In the genomic region with DNA sequence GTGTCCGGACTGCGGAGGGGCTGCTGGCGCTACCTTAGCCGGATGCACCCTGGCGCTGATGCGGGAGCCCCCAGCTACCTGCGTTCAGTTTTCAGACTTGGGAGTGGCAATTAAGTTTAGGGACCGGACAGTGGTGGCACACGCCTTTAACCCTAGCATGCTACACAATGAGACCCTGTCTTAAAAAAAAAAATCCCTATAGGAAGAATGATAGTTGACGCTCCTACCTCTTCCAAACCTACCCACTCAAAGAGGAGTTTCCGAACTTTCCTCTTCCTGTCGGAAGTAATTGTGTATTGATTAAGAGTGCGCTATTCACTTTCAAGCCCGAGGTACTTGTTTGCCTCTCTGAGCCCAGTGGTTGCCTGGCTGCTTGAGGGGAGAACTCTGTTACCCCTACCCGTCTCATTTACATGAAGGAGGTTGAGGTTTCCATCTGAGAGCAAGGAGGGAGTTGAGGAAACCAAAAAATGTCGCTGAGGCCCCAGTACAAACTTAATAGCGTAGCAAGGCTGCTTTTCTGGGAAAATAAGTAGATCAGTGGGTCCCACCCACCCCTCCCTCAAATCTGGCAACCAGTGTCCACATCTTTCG, we compare ENCODE assay signal across 8 mouse cellular contexts. TPM values are rescaled to one million over a fixed set of nuclear protein-coding genes. Genes with fewer than 3 reads are reported as not detected.
DNase-seq lines count a peak whose midpoint lies in the region; ATAC-seq and TF ChIP-seq lines count a peak whose summit lies in the region.

No protein-coding gene starts in this region.

- 6% methylated on average over 18 of the region's 18 CpGs for WGBS in heart, embryonic 14.5 days
- WGBS in liver, embryonic 16.5 days (ENCODE audit: insufficient replicate concordance), result 5% methylated on average over 18 of the region's 18 CpGs

- H3K9ac ChIP-seq in ES-Bruce4 (ENCODE audit: low read depth, poor library complexity, severe bottlenecking), result peak overlapping the region; percentile 94
- peak overlapping the region; percentile 89 for H3K9ac ChIP-seq in heart, embryonic 14.5 days (ENCODE audit: low read length)
- H3K9ac ChIP-seq in liver, embryonic 16.5 days (ENCODE audit: low read depth, low read length), result peak overlapping the region; percentile 62

- TF ChIP-seq CTCF in gastrocnemius, adult 2 months (IDR thresholded peaks at IDR 0.05), result no peak
- TF ChIP-seq CTCF in ES-Bruce4 (IDR thresholded peaks at IDR 0.05; ENCODE audit: low read depth, low read length), result no peak

- peak overlapping the region; percentile 96 for H3K27ac ChIP-seq in gastrocnemius, adult 2 months
- H3K27ac ChIP-seq in ES-Bruce4 (ENCODE audit: insufficient read depth, low read length), result no peak overlapping the region
- peak overlapping the region; percentile 73 to 88; a peak in 3 of 4 replicates for H3K27ac ChIP-seq in heart, embryonic 14.5 days (replicated peaks in 1 of 2; ENCODE audit: control insufficient read depth in 1 of 2, insufficient read depth in 1 of 2, low read depth in 2 of 2, low read length in 2 of 2)
- H3K27ac ChIP-seq in liver, embryonic 16.5 days (ENCODE audit: low read length), result no peak overlapping the region; the same call in 1 of the 2 replicates

- no peaks in the 10 kb centered on the region for H3K27me3 ChIP-seq in ES-Bruce4 (ENCODE audit: control insufficient read depth, insufficient read depth, low read length, poor library complexity, severe bottlenecking)
- H3K27me3 ChIP-seq in heart, embryonic 14.5 days (ENCODE audit: control insufficient read depth, insufficient read depth, low read length), result no peaks in the 10 kb centered on the region
- peaks cover 46% of the 10 kb centered on the region for H3K27me3 ChIP-seq in liver, embryonic 16.5 days (ENCODE audit: control insufficient read depth, insufficient read depth, low read depth, low read length)

- no peak for TF ChIP-seq POLR2A in ES-Bruce4 (IDR thresholded peaks at IDR 0.05; ENCODE audit: insufficient read depth, low read length)

- no peak for ATAC-seq in heart, embryonic 14.5 days (ENCODE audit: insufficient number of reproducible peaks, insufficient read depth, low FRiP score, low read depth)
- no peak for ATAC-seq in liver, embryonic 16.5 days (ENCODE audit: low read depth)

- H3K9me3 ChIP-seq in ES-Bruce4 (replicated peaks; ENCODE audit: control insufficient read depth, insufficient read depth, low read length, poor library complexity, severe bottlenecking), result no peaks in the 10 kb centered on the region
- H3K9me3 ChIP-seq in heart, embryonic 14.5 days (ENCODE audit: control insufficient read depth, low read length), result no peaks in the 10 kb centered on the region
- H3K9me3 ChIP-seq in liver, embryonic 16.5 days (replicated peaks; ENCODE audit: control insufficient read depth, low read length), result no peaks in the 10 kb centered on the region

- intact Hi-C loops in gastrocnemius, adult 2 months (cut with DNase I), result loop anchor here (2.0 kb wide), 2 partner anchors 62 to 280 kb away; no protein-coding TSS in a partner anchor
- intact Hi-C loops in gastrocnemius, postnatal 36 days (cut with DNase I), result loop anchor here (10.0 kb wide), 1 partner anchor 54 kb away; no protein-coding TSS in a partner anchor
- intact Hi-C loops in left cerebral cortex, postnatal 36 days (cut with DNase I), result no loop called here
- intact Hi-C loops in left cerebral cortex, postnatal 10 days (cut with DNase I), result no loop called here

- peak overlapping the region; percentile 83 for H3K4me2 ChIP-seq in heart, embryonic 14.5 days (ENCODE audit: low read length)
- peak overlapping the region; percentile 70 for H3K4me2 ChIP-seq in liver, embryonic 16.5 days (ENCODE audit: low read depth, low read length)

- H3K36me3 ChIP-seq in ES-Bruce4 (ENCODE audit: control insufficient read depth, insufficient read depth, low read length, poor library complexity, severe bottlenecking), result no peaks in the 10 kb centered on the region
- no peaks in the 10 kb centered on the region for H3K36me3 ChIP-seq in heart, embryonic 14.5 days (ENCODE audit: control insufficient read depth, insufficient read depth, low read length)
- H3K36me3 ChIP-seq in liver, embryonic 16.5 days (ENCODE audit: control insufficient read depth, insufficient read depth), result no peaks in the 10 kb centered on the region

- DNase-seq in gastrocnemius, adult 2 months, result no peak
- no peak for DNase-seq in gastrocnemius, postnatal 36 days
- no peak for DNase-seq in left cerebral cortex, postnatal 36 days (ENCODE audit: low spot score in 2 of 2)
- no peak for DNase-seq in left cerebral cortex, postnatal 10 days (ENCODE audit: extremely low spot score in 1 of 2, low spot score in 2 of 2)
- no peak for DNase-seq in left cerebral cortex, adult 8-10 months (ENCODE audit: low spot score in 2 of 2)

- TF ChIP-seq EP300 in ES-Bruce4 (IDR thresholded peaks at IDR 0.05; ENCODE audit: insufficient read depth, low read depth, low read length), result no peak

- peak overlapping the region; percentile 97 for H3K4me3 ChIP-seq in gastrocnemius, adult 2 months
- H3K4me3 ChIP-seq in ES-Bruce4 (ENCODE audit: low read depth, low read length), result peak overlapping the region; percentile 92
- peak overlapping the region; percentile 90 for H3K4me3 ChIP-seq in heart, embryonic 14.5 days (ENCODE audit: control insufficient read depth in 1 of 2, insufficient read depth in 1 of 2, low read depth in 1 of 2, low read length in 2 of 2)
- H3K4me3 ChIP-seq in liver, embryonic 16.5 days (ENCODE audit: low read depth, low read length), result peak overlapping the region; percentile 68

- H3K4me1 ChIP-seq in ES-Bruce4 (ENCODE audit: control insufficient read depth, insufficient read depth, low read length), result peaks cover 3% of the 10 kb centered on the region
- H3K4me1 ChIP-seq in heart, embryonic 14.5 days (ENCODE audit: control insufficient read depth in 2 of 2, insufficient read depth in 2 of 2, low read length in 2 of 2), result peaks cover 11 to 24% of the 10 kb centered on the region in 2 experiments
- peaks cover 4% of the 10 kb centered on the region; the same call in 1 of the 2 replicates for H3K4me1 ChIP-seq in liver, embryonic 16.5 days (ENCODE audit: control insufficient read depth, low read depth, low read length)

RNA-seq across cellular contexts. Expression of a gene that starts 1.1 kb away (rescaled TPM):
- 10 to 100 TPM; 73.9 to 88.3 TPM for total RNA-seq in gastrocnemius, adult 2 months (2021)
- 10 to 100 TPM; 47.5 to 51.9 TPM for total RNA-seq in gastrocnemius, postnatal 36 days (2021)
- polyA plus RNA-seq in ES-Bruce4 (2011; ENCODE audit: insufficient read depth, insufficient read length, low read depth, missing spikeins), result 59.7 and 64.5 TPM in 2 replicates
- polyA plus RNA-seq in heart, embryonic 14.5 days (2014; fragmentation: Nextera tagmentation; extraction: Ambion mirVana), result 87.8 and 96.2 TPM in 2 replicates
- polyA plus RNA-seq in liver, embryonic 16.5 days (2015; fragmentation: Nextera tagmentation; extraction: Ambion mirVana), result 4.6 and 4.9 TPM in 2 replicates
- 10 to 100 TPM; 35.6 to 37.1 TPM for total RNA-seq in left cerebral cortex, postnatal 36 days (2021)
- total RNA-seq in left cerebral cortex, postnatal 10 days (2021), result 10 to 100 TPM; 25.9 to 27.8 TPM
- 10 to 100 TPM; 42.5 to 81.2 (median 53.6) TPM for total RNA-seq in left cerebral cortex, adult 8-10 months (2022)

RNA-seq across cellular contexts. Expression of a gene that starts 36.8 kb away (rescaled TPM):
- not detected for total RNA-seq in gastrocnemius, adult 2 months (2021)
- total RNA-seq in gastrocnemius, postnatal 36 days (2021), result not detected
- not detected in 2 replicates for polyA plus RNA-seq in ES-Bruce4 (2011; ENCODE audit: insufficient read depth, insufficient read length, low read depth, missing spikeins)
- polyA plus RNA-seq in heart, embryonic 14.5 days (2014; fragmentation: Nextera tagmentation; extraction: Ambion mirVana), result not detected in 2 replicates
- 1.5 and 3.2 TPM in 2 replicates for polyA plus RNA-seq in liver, embryonic 16.5 days (2015; fragmentation: Nextera tagmentation; extraction: Ambion mirVana)
- total RNA-seq in left cerebral cortex, postnatal 36 days (2021), result under 1 TPM in 1 of 2 experiments, not detected in 1; 0.10 TPM
- total RNA-seq in left cerebral cortex, postnatal 10 days (2021), result not detected
- total RNA-seq in left cerebral cortex, adult 8-10 months (2022), result under 1 TPM in 1 of 4 experiments, not detected in 3; 0.11 TPM

Comparison
In these comparisons a context has a peak if more than half of its experiments do, and no peak if none do; other contexts are left out.
1. H3K27ac ChIP-seq: peak in gastrocnemius, adult 2 months (single experiment) and heart, embryonic 14.5 days (2 of 2); none in ES-Bruce4 (single experiment) and liver, embryonic 16.5 days (single experiment).
2. intact Hi-C loops: an anchor here in gastrocnemius, adult 2 months (2.0 kb wide) and gastrocnemius, postnatal 36 days (10.0 kb wide); none called in left cerebral cortex, postnatal 36 days and left cerebral cortex, postnatal 10 days.
3. Peak in every context shown above with its lines, with median percentiles within 50 percentile points of each other: H3K4me3 ChIP-seq and H3K9ac ChIP-seq.